Mouse (Mus musculus): ENCODE results near the gene Hpn. TPM values are rescaled to one million over a fixed set of nuclear protein-coding genes. Genes with fewer than 3 reads are reported as not detected.
A peak's percentile ranks its signal among the peaks of the same experiment; 100 is the strongest.

The Hpn gene
- polyA plus RNA-seq, 1 experiment from 2014 or later, result 4.9 TPM

DNA sequence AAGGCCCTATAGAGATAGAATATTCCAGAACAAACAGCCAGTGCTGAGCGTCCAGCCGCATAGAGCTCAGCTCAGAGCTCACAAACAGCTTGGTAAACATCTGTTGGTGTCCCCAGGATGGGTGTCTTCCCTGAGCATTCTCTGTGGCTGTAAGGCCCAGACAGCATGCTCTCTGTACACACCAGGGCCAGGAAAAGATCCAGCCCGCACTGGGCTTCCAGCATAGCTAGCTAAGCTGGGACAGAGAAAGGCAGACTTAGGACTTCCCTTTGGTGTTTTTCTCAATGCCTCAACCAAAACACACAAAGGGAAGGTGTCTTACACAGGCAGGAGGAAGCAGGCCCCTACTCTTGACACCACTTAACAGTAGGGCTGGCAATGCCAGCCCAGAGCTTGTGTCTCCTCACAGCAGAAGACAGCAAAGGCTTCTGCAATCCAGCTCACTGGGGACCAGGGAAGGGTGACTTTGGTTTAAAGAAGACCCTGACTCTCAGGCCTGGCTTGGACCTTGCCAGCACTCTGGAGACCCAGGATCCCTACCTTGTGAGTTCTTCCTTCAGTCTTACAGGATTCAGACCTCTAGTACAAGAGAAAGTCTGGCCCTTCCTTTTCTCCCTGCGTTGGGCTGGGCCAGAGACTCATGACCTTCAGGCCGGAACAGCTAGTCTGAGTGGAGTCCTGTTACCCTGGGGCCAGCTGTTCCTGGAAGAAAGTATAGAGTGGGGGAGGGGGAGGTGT lies 40.4 kb upstream of the Hpn start, which contains the start of gene Gramd1a:
Gene Gramd1a (minus strand): TSS at position 601 of the 738 bp plus-strand sequence.
- Histone ChIP-seq H3K27me3 (replicated peaks; ENCODE audit: control insufficient read depth, insufficient read depth, low read length) (no peaks in the 10 kb centered on the region), H3K27ac (replicated peaks; ENCODE audit: low read depth, low read length) (no peak within 1 kb of the TSS), H3K4me1 (ENCODE audit: control insufficient read depth, insufficient read depth, low read length) (0 out of 2 replicates have a peak, but pooled peaks cover 8% of the 10 kb centered on the region), H3K9ac (ENCODE audit: low read depth, low read length) (no peak within 1 kb of the TSS), H3K9me3 (ENCODE audit: control insufficient read depth, low read length) (no peaks in the 10 kb centered on the region), H3K4me3 (ENCODE audit: low read depth, low read length) (no peak within 1 kb of the TSS), H3K4me2 (ENCODE audit: low read depth, low read length) (no peak within 1 kb of the TSS), H3K36me3 (ENCODE audit: control insufficient read depth, insufficient read depth, low read length) (no peaks in the 10 kb centered on the region)
- DNase-seq (ENCODE audit: low spot score), result peak; percentile 24
- WGBS, result 60% methylated on average over 5 of the region's 5 CpGs
- ATAC-seq (ENCODE audit: low read depth), result no peak

DNA sequence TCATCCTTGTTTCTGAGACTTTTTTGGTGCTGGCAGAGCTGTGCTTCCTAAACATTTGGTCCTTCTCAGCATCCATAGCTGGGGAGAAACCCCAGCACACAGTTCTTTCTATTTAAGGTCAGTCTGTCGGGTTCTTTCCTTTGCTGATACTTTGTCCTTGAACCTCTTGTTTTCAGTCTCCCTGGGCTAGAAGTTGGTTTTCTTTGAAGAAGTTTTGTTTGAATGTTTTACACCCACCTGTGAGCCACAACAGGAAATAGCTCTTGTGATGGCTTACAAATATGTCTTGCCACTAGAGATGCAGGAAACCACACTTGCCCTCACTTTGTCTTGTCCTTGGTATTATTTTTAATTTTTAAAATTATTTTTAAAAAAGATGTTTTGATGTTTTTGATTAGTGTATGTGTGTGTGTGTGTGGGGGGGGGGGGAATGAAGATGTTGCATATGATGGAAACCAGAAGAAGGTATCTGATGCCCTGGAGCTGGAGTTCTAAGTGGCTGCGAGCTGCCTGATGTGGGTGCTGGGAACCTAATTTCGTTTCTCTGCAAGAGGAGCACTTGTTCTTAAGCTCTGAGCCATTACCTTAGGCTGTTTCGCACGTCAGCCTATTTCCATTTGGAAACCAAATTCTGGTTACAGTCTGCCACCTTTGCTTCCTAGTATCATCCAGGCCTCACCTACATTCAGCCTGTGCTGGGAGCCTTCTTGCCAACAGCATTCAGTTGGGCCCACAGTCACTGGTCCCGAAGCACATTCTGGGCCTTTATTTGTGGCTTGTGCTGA lies 38.6 kb upstream of the Hpn start:
- Histone ChIP-seq H3K9me3 (ENCODE audit: control insufficient read depth, low read length) (no peaks in the 10 kb centered on the region), H3K27me3 (replicated peaks; ENCODE audit: control insufficient read depth, insufficient read depth, low read length) (no peaks in the 10 kb centered on the region), H3K9ac (ENCODE audit: low read depth, low read length) (no peak overlapping the region), H3K4me3 (ENCODE audit: low read depth, low read length) (no peak overlapping the region), H3K4me2 (ENCODE audit: low read depth, low read length) (no peak overlapping the region), H3K36me3 (ENCODE audit: control insufficient read depth, insufficient read depth, low read length) (no peaks in the 10 kb centered on the region), H3K4me1 (ENCODE audit: control insufficient read depth, insufficient read depth, low read length) (peaks cover 18% of the 10 kb centered on the region; the same call in 1 of the 2 replicates), H3K27ac (replicated peaks; ENCODE audit: low read depth, low read length) (no peak overlapping the region)
- 86% methylated on average over 6 of the region's 6 CpGs for WGBS
- ATAC-seq (ENCODE audit: low read depth) (no peak), DNase-seq (ENCODE audit: low spot score) (no peak)

DNA sequence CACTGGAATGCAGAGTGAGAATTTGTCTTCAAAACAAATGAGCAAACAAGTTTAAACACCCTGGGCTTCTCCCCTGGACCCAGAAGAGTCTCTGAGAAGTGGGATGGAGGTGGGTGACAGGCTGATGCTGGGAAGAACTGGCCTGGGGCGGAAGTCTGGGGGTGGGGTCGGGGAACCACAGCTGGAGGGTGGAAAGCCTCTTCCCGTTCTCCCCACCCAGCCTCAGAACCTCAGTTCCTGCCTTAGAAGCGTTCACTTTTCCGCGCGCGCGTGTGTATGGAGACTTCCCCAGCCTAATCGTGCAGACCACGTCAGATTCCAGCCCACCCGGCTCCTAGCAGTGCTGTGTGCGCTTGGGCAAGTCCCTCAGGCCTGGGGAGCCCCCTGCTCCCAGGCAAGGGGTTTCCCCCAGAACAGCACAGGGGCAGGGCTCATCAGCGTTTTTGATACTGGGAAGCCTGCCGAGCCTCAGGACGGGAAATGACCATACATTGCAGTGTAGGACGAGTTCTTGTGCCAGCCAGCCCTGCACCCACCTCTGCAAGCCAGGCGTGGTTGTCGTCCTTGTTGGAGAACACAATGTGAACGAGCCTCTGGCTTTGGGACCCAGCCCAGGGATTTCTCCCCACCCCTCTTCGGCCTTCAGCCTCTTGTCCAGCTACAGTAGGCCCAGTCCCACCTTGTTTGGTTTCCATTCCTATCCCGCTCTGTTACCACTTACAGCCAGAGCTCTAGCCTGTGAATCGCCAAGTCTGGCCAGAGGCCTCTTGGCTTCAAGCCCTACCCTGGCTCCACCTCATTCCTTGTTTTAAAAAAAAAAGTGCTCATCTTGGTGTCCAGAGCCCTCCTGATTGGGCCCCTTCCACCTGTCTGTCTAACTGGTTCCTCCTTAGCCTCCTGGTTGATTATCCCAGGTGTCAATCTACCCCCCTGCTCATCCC lies 36.5 kb upstream of the Hpn start:
- peak overlapping the region; percentile 72 for H3K4me3 ChIP-seq (ENCODE audit: low read depth, low read length)
- 16% methylated on average over 19 of the region's 23 CpGs for WGBS
- H3K9ac ChIP-seq (ENCODE audit: low read depth, low read length), result peak overlapping the region; percentile 81
- H3K36me3 ChIP-seq (ENCODE audit: control insufficient read depth, insufficient read depth, low read length), result peaks cover 4% of the 10 kb centered on the region; the same call in 1 of the 2 replicates
- ATAC-seq (ENCODE audit: low read depth) (peak; percentile 56), DNase-seq (ENCODE audit: low spot score) (peak; percentile 78)
- H3K9me3 ChIP-seq (ENCODE audit: control insufficient read depth, low read length), result no peaks in the 10 kb centered on the region
- peak overlapping the region; percentile 94 for H3K27ac ChIP-seq (replicated peaks; ENCODE audit: low read depth, low read length)
- peaks cover 18% of the 10 kb centered on the region; the same call in 1 of the 2 replicates for H3K4me1 ChIP-seq (ENCODE audit: control insufficient read depth, insufficient read depth, low read length)
- peak overlapping the region; percentile 72 for H3K4me2 ChIP-seq (ENCODE audit: low read depth, low read length)
- H3K27me3 ChIP-seq (replicated peaks; ENCODE audit: control insufficient read depth, insufficient read depth, low read length), result no peaks in the 10 kb centered on the region

DNA sequence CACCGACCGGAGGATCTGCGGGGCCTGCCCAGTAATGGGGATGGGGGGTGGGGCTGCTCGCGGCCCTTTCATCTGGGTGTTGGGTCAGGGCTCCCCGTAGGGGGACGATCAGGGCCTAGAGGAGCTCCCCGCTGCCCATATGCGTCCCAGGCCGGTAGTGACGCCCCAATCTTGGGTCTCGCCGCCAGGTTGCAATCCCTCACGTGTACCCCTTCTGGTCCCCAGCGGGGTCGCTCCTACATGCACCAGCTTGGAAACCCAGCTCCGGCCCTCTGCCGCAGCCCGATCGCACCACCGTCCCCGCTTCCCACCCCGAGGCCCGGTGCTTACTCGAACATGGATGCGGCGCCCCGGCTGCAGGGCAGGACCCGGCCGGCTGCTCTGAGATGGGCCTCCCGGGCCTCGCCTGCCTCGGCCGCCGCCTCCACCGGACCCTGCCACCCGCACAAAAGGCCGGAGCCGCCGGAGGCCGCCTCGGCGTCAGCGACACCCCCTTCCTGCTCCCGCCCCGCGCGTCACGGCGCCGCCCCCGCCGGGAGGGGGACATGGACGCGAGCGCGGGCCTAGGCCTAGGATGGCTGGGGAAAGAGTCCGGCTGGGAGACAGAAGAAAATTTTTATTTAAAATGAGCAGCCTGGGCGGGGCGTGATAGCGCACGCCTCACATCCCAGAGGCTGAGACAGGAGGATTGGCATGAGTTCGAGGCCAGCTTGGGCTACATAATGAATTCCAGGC lies 35.6 kb upstream of the Hpn start:
- Histone ChIP-seq H3K36me3 (ENCODE audit: control insufficient read depth, insufficient read depth, low read length) (peaks cover 11% of the 10 kb centered on the region; the same call in 1 of the 2 replicates), H3K27me3 (replicated peaks; ENCODE audit: control insufficient read depth, insufficient read depth, low read length) (no peaks in the 10 kb centered on the region), H3K4me3 (ENCODE audit: low read depth, low read length) (peak overlapping the region; percentile 72), H3K27ac (replicated peaks; ENCODE audit: low read depth, low read length) (peak overlapping the region; percentile 94), H3K4me2 (ENCODE audit: low read depth, low read length) (peak overlapping the region; percentile 72), H3K9ac (ENCODE audit: low read depth, low read length) (peak overlapping the region; percentile 81), H3K4me1 (ENCODE audit: control insufficient read depth, insufficient read depth, low read length) (peaks cover 18% of the 10 kb centered on the region; the same call in 1 of the 2 replicates), H3K9me3 (ENCODE audit: control insufficient read depth, low read length) (no peaks in the 10 kb centered on the region)
- DNase-seq (ENCODE audit: low spot score), result peak; percentile 94
- WGBS, result under 1% methylated on average over 35 of the region's 63 CpGs
- peak; percentile 91 for ATAC-seq (ENCODE audit: low read depth)

DNA sequence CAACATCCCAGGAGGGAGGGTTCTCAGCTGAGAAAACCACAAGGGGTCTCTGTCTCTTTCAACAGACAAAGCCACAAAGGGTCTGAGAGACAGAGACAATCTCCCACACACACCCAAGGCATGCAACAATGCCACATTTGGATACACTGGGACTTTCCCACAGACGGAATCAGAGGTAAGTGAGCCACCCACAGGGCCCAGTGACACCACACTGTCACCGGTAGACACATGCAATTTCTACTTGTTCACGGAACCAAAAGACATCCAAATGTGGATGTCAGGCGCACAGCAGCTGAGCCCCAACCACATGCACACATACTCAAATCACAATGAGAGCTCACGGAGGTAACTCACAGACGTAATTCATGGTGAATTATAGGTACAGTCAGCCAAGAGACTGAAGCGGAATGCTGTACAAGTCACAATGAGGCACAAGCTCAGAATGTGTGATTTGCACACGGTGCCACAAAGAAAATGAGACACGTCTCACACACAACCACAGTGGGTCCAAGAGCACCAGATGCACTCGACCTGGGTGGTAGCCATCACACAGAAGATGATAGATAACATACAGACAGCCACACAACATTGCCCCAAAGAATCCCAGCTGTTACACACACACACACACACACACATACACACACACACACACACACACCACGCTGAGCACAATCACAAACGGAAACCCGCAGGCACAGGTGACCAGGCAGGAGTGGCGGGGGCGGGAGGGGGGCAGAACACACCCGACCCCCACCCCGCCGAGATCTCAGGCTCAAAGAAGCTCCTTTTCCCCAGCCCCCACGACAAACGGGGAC lies 34.9 kb upstream of the Hpn start:
- WGBS, result 2% methylated on average over 13 of the region's 20 CpGs
- H3K9ac ChIP-seq (ENCODE audit: low read depth, low read length), result peak overlapping the region; percentile 81
- peak overlapping the region; percentile 72 for H3K4me3 ChIP-seq (ENCODE audit: low read depth, low read length)
- no peak for ATAC-seq (ENCODE audit: low read depth)
- peak overlapping the region; percentile 94 for H3K27ac ChIP-seq (replicated peaks; ENCODE audit: low read depth, low read length)
- DNase-seq (ENCODE audit: low spot score), result peak; percentile 41
- peaks cover 16% of the 10 kb centered on the region; the same call in 1 of the 2 replicates for H3K36me3 ChIP-seq (ENCODE audit: control insufficient read depth, insufficient read depth, low read length)
- H3K4me1 ChIP-seq (ENCODE audit: control insufficient read depth, insufficient read depth, low read length), result peaks cover 18% of the 10 kb centered on the region; the same call in 1 of the 2 replicates
- H3K27me3 ChIP-seq (replicated peaks; ENCODE audit: control insufficient read depth, insufficient read depth, low read length), result no peaks in the 10 kb centered on the region
- peak overlapping the region; percentile 72 for H3K4me2 ChIP-seq (ENCODE audit: low read depth, low read length)
- H3K9me3 ChIP-seq (ENCODE audit: control insufficient read depth, low read length), result no peaks in the 10 kb centered on the region

DNA sequence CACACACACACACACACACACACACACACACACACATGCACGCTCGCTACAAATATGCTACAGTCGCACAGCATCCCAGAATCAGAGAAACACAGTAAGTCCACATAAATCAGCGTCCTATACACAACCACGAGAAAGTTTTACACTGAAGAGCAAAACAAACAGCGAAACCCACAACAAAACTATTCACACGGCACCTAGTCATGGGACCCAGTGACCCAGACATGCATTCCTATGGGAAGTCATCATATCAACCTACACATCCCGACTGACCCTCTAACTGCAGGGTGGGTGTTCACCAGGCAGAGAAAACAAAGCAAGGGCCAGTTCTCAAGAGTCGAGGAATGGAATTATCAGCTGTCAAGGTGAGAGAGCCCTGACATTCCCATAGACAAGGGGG lies 34.2 kb upstream of the Hpn start:
- H3K36me3 ChIP-seq (ENCODE audit: control insufficient read depth, insufficient read depth, low read length), result peaks cover 16% of the 10 kb centered on the region; the same call in 1 of the 2 replicates
- WGBS, result 32% methylated on average over 9 of the region's 9 CpGs
- no peak for DNase-seq (ENCODE audit: low spot score)
- peaks cover 18% of the 10 kb centered on the region; the same call in 1 of the 2 replicates for H3K4me1 ChIP-seq (ENCODE audit: control insufficient read depth, insufficient read depth, low read length)
- peak overlapping the region; percentile 81 for H3K9ac ChIP-seq (ENCODE audit: low read depth, low read length)
- H3K27ac ChIP-seq (replicated peaks; ENCODE audit: low read depth, low read length), result peak overlapping the region; percentile 94
- H3K4me3 ChIP-seq (ENCODE audit: low read depth, low read length), result peak overlapping the region; percentile 72
- H3K27me3 ChIP-seq (replicated peaks; ENCODE audit: control insufficient read depth, insufficient read depth, low read length), result no peaks in the 10 kb centered on the region
- H3K9me3 ChIP-seq (ENCODE audit: control insufficient read depth, low read length), result no peaks in the 10 kb centered on the region
- ATAC-seq (ENCODE audit: low read depth), result no peak
- peak overlapping the region; percentile 72 for H3K4me2 ChIP-seq (ENCODE audit: low read depth, low read length)

DNA sequence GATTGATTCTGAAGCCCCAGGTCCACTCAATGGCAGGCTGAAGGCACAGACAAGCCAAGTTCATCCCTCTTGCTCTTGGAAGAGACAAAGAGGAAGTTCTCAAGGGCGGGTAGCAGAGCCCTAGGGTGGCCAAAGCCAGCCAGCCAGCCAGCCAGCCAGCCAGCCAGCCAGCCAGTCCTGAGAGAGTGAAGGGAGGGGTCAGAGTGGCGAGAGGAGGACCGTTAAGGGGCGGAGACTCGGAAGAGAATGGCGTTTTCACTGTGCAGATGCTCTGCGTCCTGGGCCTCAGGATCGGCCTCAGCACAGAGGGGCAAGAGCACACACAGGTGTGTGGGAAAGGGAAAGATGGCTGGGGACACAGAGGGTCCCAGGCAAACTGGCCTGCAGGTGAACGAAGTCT lies 33.7 kb upstream of the Hpn start:
- peaks cover 18% of the 10 kb centered on the region; the same call in 1 of the 2 replicates for H3K4me1 ChIP-seq (ENCODE audit: control insufficient read depth, insufficient read depth, low read length)
- peak overlapping the region; percentile 72 for H3K4me3 ChIP-seq (ENCODE audit: low read depth, low read length)
- peak overlapping the region; percentile 81 for H3K9ac ChIP-seq (ENCODE audit: low read depth, low read length)
- H3K9me3 ChIP-seq (ENCODE audit: control insufficient read depth, low read length), result no peaks in the 10 kb centered on the region
- H3K4me2 ChIP-seq (ENCODE audit: low read depth, low read length), result peak overlapping the region; percentile 72
- 5% methylated on average over 9 of the region's 9 CpGs for WGBS
- ATAC-seq (ENCODE audit: low read depth) (peak; percentile 25; the same call in 1 of the 2 replicates), DNase-seq (ENCODE audit: low spot score) (peak; percentile 59)
- peaks cover 16% of the 10 kb centered on the region; the same call in 1 of the 2 replicates for H3K36me3 ChIP-seq (ENCODE audit: control insufficient read depth, insufficient read depth, low read length)
- H3K27me3 ChIP-seq (replicated peaks; ENCODE audit: control insufficient read depth, insufficient read depth, low read length), result no peaks in the 10 kb centered on the region
- peak overlapping the region; percentile 94 for H3K27ac ChIP-seq (replicated peaks; ENCODE audit: low read depth, low read length)

Data from embryonic facial prominence, embryonic 14.5 days (tissue).